Mouse (Mus musculus) spleen, adult 2 months (tissue): Measurements from ENCODE around the gene Vamp2.

ENCODE experiments used
- CTCF ChIP-seq: fragments of 200-500 bp; IDR thresholded peaks from 2 replicates; pipeline ENCODE4 v1.5.1; 2011; ENCODE audit warnings: mild to moderate bottlenecking, inconsistent platforms; ENCODE audit not compliant: insufficient read depth, insufficient read length, insufficient replicate concordance; ENCODE audit errors: extremely low read depth
- POLR2A ChIP-seq: fragments of 200-500 bp; IDR thresholded peaks from 2 replicates; pipeline ENCODE4 v1.6.1; 2011; ENCODE audit warnings: low read depth, low read length, inconsistent platforms

GRCm38 (mm10) chr11:69066163-69066861 is 22.0 kb upstream of the Vamp2 start:
- TF ChIP-seq POLR2A = no peak
- TF ChIP-seq CTCF = no peak
